Mouse (Mus musculus): ENCODE results near the gene Spag5.

DNA sequence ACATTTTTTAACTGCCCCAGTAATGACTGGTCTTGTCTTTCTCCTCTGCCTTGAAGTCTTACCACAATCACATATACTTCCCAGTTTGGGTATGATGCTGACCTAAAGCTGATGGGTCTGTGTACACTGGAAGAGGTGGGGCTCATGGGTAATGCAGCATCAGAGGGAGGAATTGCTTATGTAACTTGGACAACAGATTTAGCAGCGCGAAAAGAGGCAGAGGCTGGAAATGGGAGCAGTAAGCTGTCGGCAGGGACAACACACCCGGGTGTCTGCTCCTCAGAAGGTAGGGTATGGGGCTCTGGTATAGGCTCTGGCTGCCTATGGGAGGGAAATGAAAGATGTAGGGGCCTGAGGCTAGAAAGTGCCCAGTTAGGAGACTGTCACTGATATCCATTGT lies 10.7 kb upstream of the Spag5 start, which contains the start of gene BC030499:
- TF ChIP-seq CTCF (IDR thresholded peaks at IDR 0.05; ENCODE audit: extremely low read depth, insufficient read depth, insufficient read length, insufficient replicate concordance) (no peak), POLR2A (IDR thresholded peaks at IDR 0.05; ENCODE audit: low read depth, low read length) (no peak)

All from spleen, adult 2 months (tissue).